Mouse (Mus musculus): ENCODE data around the gene Rnf168. TPM values are rescaled to one million over a fixed set of nuclear protein-coding genes. Genes with fewer than 3 reads are reported as not detected.

Rnf168 gene
- polyA plus RNA-seq, 1 experiment from 2014 or later: 17.9 TPM

DNA sequence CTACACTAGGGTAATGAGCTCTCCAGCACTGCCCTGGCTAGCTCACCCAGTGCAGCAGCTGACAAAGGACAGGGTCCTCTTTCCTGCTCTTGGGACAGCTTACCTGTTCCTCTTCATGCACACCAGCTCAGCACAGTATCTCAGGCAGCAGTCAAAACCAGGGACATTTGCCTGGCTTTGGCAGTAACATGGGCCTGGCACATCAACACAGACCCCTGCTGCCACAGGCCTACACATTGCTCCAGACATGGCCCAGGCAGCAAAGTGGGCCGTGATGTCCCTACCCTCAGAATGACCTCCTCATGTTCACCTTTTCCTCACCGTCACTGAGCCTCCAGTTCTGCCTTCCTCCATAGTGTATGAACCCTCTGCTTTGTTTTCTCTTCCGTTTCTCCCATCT, 73.5 kb downstream of the Rnf168 start:
- DNase-seq (no peak), ATAC-seq (ENCODE audit: low read depth) (no peak)
- H3K27ac ChIP-seq: no peak overlapping the region
- H3K9ac ChIP-seq: no peak overlapping the region
- 84% methylated on average over 3 of the region's 3 CpGs for WGBS (ENCODE audit: insufficient replicate concordance)
- H3K4me1 ChIP-seq (replicated peaks): peaks cover 10% of the 10 kb centered on the region; the same call in 1 of the 2 replicates
- no peaks in the 10 kb centered on the region for H3K9me3 ChIP-seq (replicated peaks)
- peaks cover 18% of the 10 kb centered on the region for H3K36me3 ChIP-seq
- no peak overlapping the region for H3K4me2 ChIP-seq
- H3K4me3 ChIP-seq (replicated peaks): no peak overlapping the region
- no peaks in the 10 kb centered on the region for H3K27me3 ChIP-seq

MicroRNAs encoded within 50 kb of the gene (microRNA counts, 519-probe panel; counts per million panel counts)
- 114 counts per million for microRNA mmu-miR-1946a

Small RNA genes within 50 kb of the gene (microRNA-seq; reads per million reads assigned to microRNA genes)
- not detected for gene Mir1946a

Other genes with a start within 250 kb of the Rnf168 start
- 10.7 and 14.6 TPM in 2 replicates for gene Pak2, start 198.1 kb upstream of the Rnf168 start, polyA plus RNA-seq (2015; fragmentation: Nextera tagmentation; extraction: Ambion mirVana)
- 29.2 and 29.5 TPM in 2 replicates for gene Pigx, start 177.7 kb upstream of the Rnf168 start, polyA plus RNA-seq (2015; fragmentation: Nextera tagmentation; extraction: Ambion mirVana)
- gene Cep19, start 177.7 kb upstream of the Rnf168 start, polyA plus RNA-seq (2015; fragmentation: Nextera tagmentation; extraction: Ambion mirVana): 6.2 and 8.0 TPM in 2 replicates
- gene Nrros, start 111.9 kb upstream of the Rnf168 start, polyA plus RNA-seq (2015; fragmentation: Nextera tagmentation; extraction: Ambion mirVana): 22.6 and 23.9 TPM in 2 replicates
- gene Bex6, start 97.6 kb upstream of the Rnf168 start, polyA plus RNA-seq (2015; fragmentation: Nextera tagmentation; extraction: Ambion mirVana): 1.3 and 1.5 TPM in 2 replicates
- gene Fbxo45, start 30.3 kb upstream of the Rnf168 start, polyA plus RNA-seq (2015; fragmentation: Nextera tagmentation; extraction: Ambion mirVana): 5.5 and 5.6 TPM in 2 replicates
- gene Wdr53, start 30.2 kb upstream of the Rnf168 start, polyA plus RNA-seq (2015; fragmentation: Nextera tagmentation; extraction: Ambion mirVana): 13.0 and 14.3 TPM in 2 replicates
- gene Smco1, start 6.0 kb upstream of the Rnf168 start, polyA plus RNA-seq (2015; fragmentation: Nextera tagmentation; extraction: Ambion mirVana): not detected in 2 replicates
- 9.6 and 10.5 TPM in 2 replicates for gene Ubxn7, start 54.8 kb downstream of the Rnf168 start, polyA plus RNA-seq (2015; fragmentation: Nextera tagmentation; extraction: Ambion mirVana)
- not detected in 2 replicates for gene Tm4sf19, start 123.0 kb downstream of the Rnf168 start, polyA plus RNA-seq (2015; fragmentation: Nextera tagmentation; extraction: Ambion mirVana)
- 7.2 and 7.3 TPM in 2 replicates for gene Tctex1d2, start 142.2 kb downstream of the Rnf168 start, polyA plus RNA-seq (2015; fragmentation: Nextera tagmentation; extraction: Ambion mirVana)
- 38.6 and 42.0 TPM in 2 replicates for gene Pcyt1a, start 153.5 kb downstream of the Rnf168 start, polyA plus RNA-seq (2015; fragmentation: Nextera tagmentation; extraction: Ambion mirVana)
- 0.65 and 0.71 TPM in 2 replicates for gene Slc51a, start 210.4 kb downstream of the Rnf168 start, polyA plus RNA-seq (2015; fragmentation: Nextera tagmentation; extraction: Ambion mirVana)
- gene Zdhhc19, start 218.8 kb downstream of the Rnf168 start, polyA plus RNA-seq (2015; fragmentation: Nextera tagmentation; extraction: Ambion mirVana): not detected in 2 replicates

All from liver, embryonic 13.5 days (tissue).